Mouse (Mus musculus) C2C12 (cell line): ENCODE results near the gene Srarp. TPM values are rescaled to one million over a fixed set of nuclear protein-coding genes. Genes with fewer than 3 reads are reported as not detected.

Source experiments
- H3K27me3 ChIP-seq: one replicate; pipeline ENCODE4 v1.6.1; 2011; ENCODE audit not compliant: control insufficient read depth, insufficient read depth, insufficient read length
- H3K36me3 ChIP-seq: one replicate; pipeline ENCODE4 v1.6.1; 2011; ENCODE audit not compliant: control insufficient read depth, insufficient read depth
- H3K4me3 ChIP-seq: one replicate; pipeline ENCODE4 v1.5.1; 2011; ENCODE audit warnings: mild to moderate bottlenecking, control low read depth; ENCODE audit not compliant: poor library complexity, insufficient read depth, severe bottlenecking
- H3K79me2 ChIP-seq: one replicate; pipeline ENCODE4 v1.6.1; 2011; ENCODE audit not compliant: control insufficient read depth, insufficient read depth
- H3K79me3 ChIP-seq: one replicate; pipeline ENCODE4 v1.6.1; 2011; ENCODE audit warnings: low read depth, control low read depth
- H3ac ChIP-seq: one replicate; pipeline ENCODE3; 2011; ENCODE audit warnings: low read depth; ENCODE audit not compliant: control insufficient read depth, insufficient read length
- CEBPB ChIP-seq: IDR thresholded peaks from one replicate; pipeline ENCODE4 v1.6.1; 2011; ENCODE audit warnings: low read depth, mild to moderate bottlenecking, control low read depth, moderate library complexity
- CTCF ChIP-seq: IDR thresholded peaks from one replicate; pipeline ENCODE4 v1.5.1; 2011; ENCODE audit not compliant: control insufficient read depth, insufficient read depth, insufficient read length
- FOSL1 ChIP-seq: IDR thresholded peaks from one replicate; pipeline ENCODE4 v1.8.0; 2011; ENCODE audit warnings: mild to moderate bottlenecking, low read length; ENCODE audit not compliant: poor library complexity, insufficient read depth, severe bottlenecking
- MAX ChIP-seq: IDR thresholded peaks from one replicate; pipeline ENCODE4 v1.6.1; 2011; ENCODE audit warnings: mild to moderate bottlenecking, control low read depth
- MYOD1 ChIP-seq: IDR thresholded peaks from one replicate; pipeline ENCODE4 v1.6.1; 2011; ENCODE audit warnings: low read depth; ENCODE audit not compliant: control insufficient read depth, insufficient read length
- MYOG ChIP-seq: IDR thresholded peaks from one replicate; pipeline ENCODE4 v1.6.1; 2011; ENCODE audit not compliant: control insufficient read depth, insufficient read length; ENCODE audit errors: extremely low read depth
- USF1 ChIP-seq: IDR thresholded peaks from one replicate; pipeline ENCODE4 v1.6.1; 2011; ENCODE audit warnings: low read depth, mild to moderate bottlenecking, control low read depth, moderate library complexity
- polyA plus RNA-seq: library from polyadenylated mRNA; unstranded; fragments of >200 nt; fragmentation: generic; extraction: Trizol; gene quantifications from one replicate; pipeline ENCODE4 v1.2.1, GENCODE M21; 2012; ENCODE audit warnings: missing spikeins

Gene Srarp
- polyA plus RNA-seq, 1 experiment: not detected

DNA sequence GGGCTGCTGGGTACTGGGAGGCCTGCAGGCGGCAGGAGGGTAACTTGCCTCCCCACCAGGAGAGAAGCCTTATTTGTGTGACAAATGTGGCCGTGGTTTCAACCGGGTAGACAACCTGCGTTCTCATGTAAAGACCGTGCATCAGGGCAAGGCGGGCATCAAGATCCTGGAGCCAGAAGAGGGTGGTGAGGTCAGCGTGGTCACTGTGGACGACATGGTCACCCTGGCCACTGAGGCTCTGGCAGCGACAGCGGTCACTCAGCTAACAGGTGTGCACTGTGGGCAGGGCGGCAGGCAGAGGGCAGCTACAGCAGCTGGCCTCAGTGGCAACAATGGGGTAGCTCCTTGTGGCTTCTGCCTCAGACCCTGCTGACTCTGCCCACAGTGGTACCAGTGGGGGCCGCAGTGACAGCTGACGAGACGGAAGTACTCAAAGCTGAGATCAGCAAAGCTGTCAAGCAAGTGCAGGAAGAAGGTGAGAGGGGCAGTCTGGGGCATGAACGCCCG lies 30.4 kb upstream of the Srarp start:
- Histone ChIP-seq H3K27me3 (no peaks in the 10 kb centered on the region), H3K79me2 (no peaks in the 10 kb centered on the region), H3K79me3 (no peaks in the 10 kb centered on the region), H3ac (no peak overlapping the region), H3K4me3 (no peak overlapping the region), H3K36me3 (peaks cover 49% of the 10 kb centered on the region)
- TF ChIP-seq CEBPB (no peak), CTCF (no peak), USF1 (no peak), FOSL1 (no peak), MYOD1 (no peak), MYOG (no peak), MAX (no peak)

DNA sequence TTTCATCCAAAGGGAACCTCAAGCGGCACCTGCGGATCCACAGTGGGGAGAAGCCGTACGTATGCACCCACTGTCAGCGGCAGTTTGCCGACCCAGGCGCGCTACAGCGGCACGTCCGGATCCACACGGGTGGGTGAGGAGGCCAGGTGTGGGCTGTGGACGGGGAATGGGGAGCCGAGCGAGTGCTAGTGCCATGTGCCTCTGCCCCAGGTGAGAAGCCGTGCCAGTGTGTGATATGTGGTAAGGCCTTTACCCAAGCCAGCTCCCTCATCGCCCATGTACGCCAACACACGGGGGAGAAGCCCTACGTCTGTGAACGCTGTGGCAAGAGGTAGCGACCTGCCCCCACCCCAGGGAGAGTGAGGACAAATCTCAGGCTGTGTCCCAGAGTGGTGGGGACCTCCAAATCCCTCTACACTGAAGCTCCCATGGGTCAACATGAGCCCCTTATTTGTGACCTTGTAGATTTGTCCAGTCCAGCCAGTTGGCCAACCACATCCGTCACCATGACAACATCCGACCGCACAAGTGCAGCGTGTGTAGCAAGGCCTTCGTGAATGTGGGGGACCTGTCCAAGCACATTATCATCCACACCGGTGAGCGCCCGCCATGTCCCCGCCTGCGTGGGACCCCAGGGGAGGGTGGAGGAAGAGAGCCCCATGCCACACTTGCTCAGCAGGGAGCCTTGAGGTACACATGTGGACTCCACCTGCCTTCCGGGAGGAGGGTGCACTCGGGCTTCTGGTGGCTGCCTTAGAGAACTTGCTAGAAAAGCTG lies 29.8 kb upstream of the Srarp start:
- peaks cover under 1% of the 10 kb centered on the region for H3K79me2 ChIP-seq
- no peaks in the 10 kb centered on the region for H3K27me3 ChIP-seq
- H3K79me3 ChIP-seq: no peaks in the 10 kb centered on the region
- peaks cover 49% of the 10 kb centered on the region for H3K36me3 ChIP-seq
- no peak for TF ChIP-seq MYOG
- TF ChIP-seq MYOD1: no peak
- H3K4me3 ChIP-seq: no peak overlapping the region
- H3ac ChIP-seq: no peak overlapping the region

DNA sequence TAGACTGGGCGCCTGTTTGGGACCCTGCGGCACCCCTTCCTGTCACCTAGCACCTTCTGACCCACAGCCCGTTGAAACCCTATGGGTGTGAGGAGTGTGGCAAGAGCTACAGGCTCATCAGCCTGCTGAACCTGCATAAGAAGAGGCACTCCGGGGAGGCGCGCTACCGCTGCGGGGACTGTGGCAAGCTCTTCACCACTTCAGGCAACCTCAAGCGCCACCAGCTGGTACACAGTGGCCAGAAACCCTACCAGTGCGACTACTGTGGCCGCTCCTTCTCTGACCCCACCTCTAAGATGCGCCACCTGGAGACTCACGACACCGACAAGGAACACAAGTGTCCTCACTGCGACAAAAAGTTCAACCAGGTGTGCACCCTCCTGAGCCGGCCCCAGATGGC lies 28.8 kb upstream of the Srarp start:
- Histone ChIP-seq H3K27me3 (no peaks in the 10 kb centered on the region), H3K36me3 (peaks cover 57% of the 10 kb centered on the region)

DNA sequence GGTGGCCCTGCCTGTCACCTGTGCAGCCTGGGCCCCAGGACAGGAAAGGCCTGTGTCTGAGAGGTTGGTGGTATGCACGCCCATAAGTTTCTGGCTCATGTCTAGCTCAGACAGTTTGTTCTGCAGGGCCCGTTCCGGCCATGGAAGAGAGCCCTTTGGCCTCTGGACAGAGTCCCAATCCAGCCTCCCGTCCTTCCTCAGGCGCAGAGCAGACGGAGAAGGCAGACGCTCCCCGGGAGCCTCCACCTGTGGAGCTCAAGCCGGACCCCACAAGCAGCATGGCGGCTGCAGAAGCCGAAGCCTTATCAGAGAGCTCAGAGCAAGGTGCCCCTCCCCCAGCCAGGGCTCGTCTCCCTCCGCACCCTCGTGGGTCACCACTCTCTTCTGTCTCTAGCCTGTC lies 27.6 kb upstream of the Srarp start:
- H3K79me3 ChIP-seq: peaks cover 14% of the 10 kb centered on the region
- H3K79me2 ChIP-seq: peaks cover 23% of the 10 kb centered on the region
- H3K4me3 ChIP-seq: no peak overlapping the region
- no peak overlapping the region for H3ac ChIP-seq
- no peaks in the 10 kb centered on the region for H3K27me3 ChIP-seq
- peaks cover 59% of the 10 kb centered on the region for H3K36me3 ChIP-seq
- TF ChIP-seq CTCF (no peak), MAX (no peak), CEBPB (no peak), USF1 (no peak), MYOD1 (no peak), FOSL1 (no peak), MYOG (no peak)

More for the DNA sequence above, 28.8 kb upstream of the Srarp start:
- no peak for TF ChIP-seq MAX
- no peak for TF ChIP-seq FOSL1
- TF ChIP-seq CTCF: no peak
- no peak for TF ChIP-seq MYOG
- no peak for TF ChIP-seq CEBPB
- TF ChIP-seq MYOD1: no peak
- TF ChIP-seq USF1: no peak
- Histone ChIP-seq H3K79me3 (peaks cover 5% of the 10 kb centered on the region), H3ac (no peak overlapping the region), H3K79me2 (peaks cover 10% of the 10 kb centered on the region), H3K4me3 (no peak overlapping the region)

DNA sequence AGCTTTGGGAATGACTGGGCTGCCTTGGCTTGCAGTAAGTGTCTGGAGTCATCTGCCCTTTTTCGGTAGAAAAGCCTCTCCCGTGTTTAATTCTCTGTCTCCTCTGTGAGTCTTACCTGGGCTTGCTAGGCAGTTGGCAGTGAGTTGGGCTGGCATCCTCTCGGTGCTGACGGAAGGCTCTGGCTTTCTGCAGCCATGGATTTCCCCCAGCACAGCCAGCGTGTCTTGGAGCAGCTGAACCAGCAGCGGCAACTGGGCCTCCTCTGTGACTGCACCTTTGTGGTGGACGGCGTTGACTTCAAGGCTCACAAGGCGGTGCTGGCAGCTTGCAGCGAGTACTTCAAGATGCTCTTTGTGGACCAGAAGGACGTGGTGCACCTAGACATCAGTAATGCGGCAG lies 25.7 kb upstream of the Srarp start:
- Histone ChIP-seq H3K4me3 (no peak overlapping the region), H3K79me3 (peaks cover 20% of the 10 kb centered on the region), H3K27me3 (no peaks in the 10 kb centered on the region), H3K79me2 (peaks cover 41% of the 10 kb centered on the region), H3K36me3 (peaks cover 53% of the 10 kb centered on the region), H3ac (no peak overlapping the region)
- TF ChIP-seq MYOG: no peak
- TF ChIP-seq MYOD1: no peak
- no peak for TF ChIP-seq FOSL1
- TF ChIP-seq CEBPB: no peak
- no peak for TF ChIP-seq USF1
- no peak for TF ChIP-seq MAX
- no peak for TF ChIP-seq CTCF
